Mouse (Mus musculus): ENCODE data around the gene Eftud2. TPM values are rescaled to one million over a fixed set of nuclear protein-coding genes. Genes with fewer than 3 reads are reported as not detected.

Gene Eftud2
- total RNA-seq, 2 experiments from 2014 or later, result 67.6 to 87.0 TPM

DNA sequence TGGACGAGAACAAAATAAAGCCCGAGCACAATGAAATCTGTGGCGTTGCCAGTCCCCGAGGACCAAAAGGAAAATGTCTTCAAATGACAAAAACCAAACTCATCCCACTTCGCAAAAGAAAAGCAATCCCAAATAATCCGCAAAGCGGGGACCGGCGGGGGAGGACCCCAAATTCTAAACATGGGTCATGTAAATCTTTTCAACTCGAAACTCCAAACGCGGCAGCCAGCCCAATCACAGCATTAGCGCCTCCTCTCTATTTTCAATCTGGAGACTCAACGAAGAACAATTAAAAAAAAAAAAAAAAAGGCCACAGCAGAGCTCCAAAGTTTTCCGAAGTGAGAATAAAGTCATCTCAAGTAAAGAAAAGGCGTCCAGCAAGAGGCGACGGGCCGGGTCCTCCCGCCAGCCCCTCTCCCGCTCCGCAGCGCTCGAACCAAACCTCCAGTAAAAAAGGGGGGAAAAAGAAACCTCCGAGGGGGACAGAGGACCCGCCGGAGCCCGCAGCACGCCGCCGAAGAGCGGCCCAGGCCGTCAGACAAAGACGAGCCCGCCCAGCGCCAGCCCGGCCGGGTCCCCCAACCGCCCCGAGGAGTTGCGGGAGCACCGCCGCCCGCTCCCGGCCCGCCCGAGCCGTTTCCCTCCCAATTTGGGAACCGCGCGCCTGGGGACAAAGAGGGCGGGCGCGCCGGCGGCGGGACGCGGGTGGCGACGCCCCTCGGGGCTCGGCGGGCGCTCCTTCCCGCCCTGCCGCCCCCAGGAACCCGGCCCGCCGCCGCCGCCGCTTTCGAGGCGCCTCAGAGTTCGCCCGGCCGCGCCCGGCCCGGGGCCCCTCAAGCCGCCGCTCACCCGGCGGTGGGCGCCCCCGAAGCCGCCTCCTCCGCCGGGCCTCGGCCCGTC lies 62.4 kb downstream of the Eftud2 start:
- DNase-seq, result peak; percentile 65

DNA sequence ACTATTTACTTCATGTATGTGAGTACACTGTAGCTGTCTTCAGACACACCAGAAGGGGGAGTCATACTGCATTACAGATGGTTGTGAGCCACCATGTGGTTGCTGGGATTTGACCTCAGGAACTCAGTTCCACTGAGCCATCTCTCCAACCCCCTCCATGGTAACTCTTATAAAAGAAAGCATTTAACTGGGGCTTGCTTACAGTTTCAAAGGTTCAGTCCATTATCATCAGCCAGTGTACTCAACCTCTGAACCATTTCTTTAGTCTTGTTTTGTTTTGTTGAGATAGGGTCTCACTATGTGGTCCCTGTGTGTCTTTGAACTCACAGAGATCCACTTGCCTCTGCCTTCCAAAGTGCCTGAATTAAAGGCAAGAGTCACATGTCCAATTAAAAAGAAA lies 65.9 kb downstream of the Eftud2 start:
- DNase-seq, result no peak

DNA sequence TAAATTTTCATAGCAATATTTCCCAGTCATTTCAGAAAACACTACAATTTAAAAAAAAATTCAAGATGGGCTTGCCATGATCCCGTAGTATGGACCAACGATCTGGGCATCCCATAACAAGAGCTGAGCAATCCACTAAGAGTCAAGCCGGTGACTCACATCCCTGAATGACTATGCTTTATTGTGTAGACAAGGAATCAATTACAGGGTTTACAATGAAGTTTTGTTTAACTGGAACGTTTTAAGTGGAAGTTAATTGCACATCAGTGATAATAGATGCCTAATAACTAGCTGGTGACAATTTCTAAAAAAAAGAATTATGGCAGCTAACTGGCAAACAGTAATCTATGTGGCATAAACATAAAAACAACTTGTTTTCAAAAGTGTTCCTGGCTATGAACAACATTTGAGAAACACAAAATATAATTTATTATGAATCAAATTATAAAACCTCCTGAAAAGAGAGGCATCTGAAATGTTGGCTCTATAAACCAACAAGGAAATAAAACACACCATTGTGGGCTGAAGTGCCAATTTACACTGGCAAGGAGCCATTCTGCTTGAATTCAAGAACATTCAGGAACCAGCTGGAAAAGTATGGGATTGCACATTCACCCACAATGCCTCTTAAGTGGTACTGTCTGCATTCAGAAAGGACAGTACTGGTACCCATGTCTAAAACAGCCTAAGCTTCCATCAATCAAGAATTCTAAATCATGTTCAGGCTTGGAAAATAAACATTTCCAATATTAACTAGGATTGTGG lies 69.9 kb downstream of the Eftud2 start:
- DNase-seq, result peak; percentile 28

DNA sequence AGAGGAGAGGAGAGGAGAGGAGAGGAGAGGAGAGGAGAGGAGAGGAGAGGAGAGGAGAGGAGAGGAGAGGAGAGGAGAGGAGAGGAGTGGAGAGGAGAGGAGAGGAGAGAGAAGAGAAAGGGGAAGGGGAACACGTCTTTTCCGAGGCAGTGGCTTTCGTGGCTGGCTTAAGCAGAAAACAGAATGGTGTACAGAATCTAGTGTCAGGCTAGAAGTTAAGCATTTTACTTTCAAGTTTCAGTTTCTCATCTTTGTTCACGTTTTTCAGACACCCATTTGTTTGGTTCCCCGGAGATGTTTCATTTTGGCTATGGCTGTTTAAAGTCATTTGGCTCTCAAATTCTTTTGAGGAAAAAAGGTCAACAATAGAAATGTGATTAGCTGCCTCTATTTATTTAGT lies 72.5 kb downstream of the Eftud2 start:
- DNase-seq, result no peak

DNA sequence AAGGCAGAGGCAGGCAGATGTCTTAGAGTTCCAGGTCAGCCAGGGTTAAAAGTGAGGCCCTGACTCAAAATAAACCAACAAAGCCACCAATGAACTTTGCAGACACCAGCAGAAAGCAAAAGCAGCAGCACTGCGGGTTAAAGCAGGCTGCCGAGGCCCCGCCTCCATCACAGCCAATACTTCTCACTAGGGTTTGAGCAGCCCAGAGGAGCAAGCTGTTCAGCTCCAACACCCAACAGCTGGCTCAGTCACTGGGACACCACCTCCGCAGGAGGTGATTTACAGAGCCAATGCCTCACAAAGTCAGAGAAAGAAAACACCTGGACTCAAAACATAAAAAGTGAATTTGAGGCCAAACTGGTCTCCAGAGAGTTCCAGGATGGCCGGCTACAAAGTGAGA lies 77.3 kb downstream of the Eftud2 start:
- DNase-seq, result no peak

DNA sequence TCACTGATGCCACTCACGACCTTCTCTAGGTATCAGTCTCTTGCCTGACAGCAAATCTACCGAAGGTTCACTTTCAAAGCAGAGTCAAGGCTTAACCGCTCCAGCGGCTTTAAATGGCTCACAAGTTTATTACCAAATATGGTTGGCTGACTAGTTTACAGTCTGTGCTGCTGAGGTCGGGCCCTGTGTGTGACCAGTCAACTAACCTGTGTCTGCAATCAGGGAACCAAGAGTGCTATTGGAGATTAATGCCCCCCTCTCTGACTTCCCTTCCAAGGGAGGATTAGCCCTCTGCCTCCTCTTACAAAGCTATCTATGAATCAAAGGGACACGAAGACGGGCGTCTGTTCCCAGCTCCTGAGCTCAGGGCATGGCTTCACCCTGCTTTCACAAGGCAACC lies 86.6 kb downstream of the Eftud2 start:
- DNase-seq, result no peak

DNA sequence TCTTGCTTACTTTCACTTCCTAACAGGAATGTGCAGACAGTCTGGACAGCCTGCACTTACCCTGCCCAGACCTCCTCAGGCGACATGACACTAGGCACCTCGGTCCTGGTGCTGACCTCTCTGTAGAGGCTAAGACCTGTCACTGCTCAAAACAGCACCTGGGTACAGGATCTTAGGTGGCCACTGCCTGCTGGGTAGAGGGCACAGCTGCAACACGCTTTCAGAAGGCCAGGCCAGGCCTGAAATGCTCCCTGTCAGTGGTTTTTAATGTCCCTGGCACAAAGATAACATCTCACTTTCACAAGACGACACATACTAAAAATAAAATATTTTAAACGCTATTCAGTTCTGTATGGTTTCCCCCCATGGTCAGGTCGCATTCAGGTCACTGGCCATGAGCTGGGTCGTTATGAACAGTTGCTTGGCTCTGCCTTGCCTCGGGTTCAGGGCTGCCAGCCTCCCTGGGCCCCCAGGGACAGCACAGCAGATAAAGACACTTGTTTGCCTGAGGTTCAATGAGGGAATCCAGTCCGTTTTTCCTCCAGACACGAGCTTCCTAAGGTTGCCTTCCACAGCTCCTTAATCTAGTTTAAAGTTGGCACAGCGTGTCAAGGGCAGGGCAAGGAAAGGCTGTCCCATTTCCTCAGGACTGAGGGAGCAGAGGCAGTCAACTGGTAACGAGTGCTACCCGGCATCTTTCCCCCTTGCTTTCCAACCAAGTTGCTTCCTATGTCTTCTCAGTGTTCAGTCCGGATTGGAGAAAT lies 88.9 kb downstream of the Eftud2 start:
- DNase-seq, result peak; percentile 36

Other genes with a start within 250 kb of the Eftud2 start
- gene Meioc, start 217.3 kb downstream of the Eftud2 start, total RNA-seq (2021), result not detected
- gene Ccdc43, start 183.2 kb downstream of the Eftud2 start, total RNA-seq (2021), result 10 to 100 TPM; 20.7 to 23.6 TPM
- 10 to 100 TPM; 18.6 to 45.3 TPM for gene Adam11, start 119.5 kb downstream of the Eftud2 start, total RNA-seq (2021)
- gene Gjc1, start 61.3 kb downstream of the Eftud2 start, total RNA-seq (2021), result 10 to 100 TPM; 24.4 to 27.6 TPM
- gene Higd1b, start 45.1 kb downstream of the Eftud2 start, total RNA-seq (2021), result 1 to 10 TPM; 2.3 to 3.3 TPM
- under 1 TPM; 0.21 to 0.27 TPM for gene Ccdc103, start 219 bp upstream of the Eftud2 start, total RNA-seq (2021)
- gene Fam187a, start 4.2 kb upstream of the Eftud2 start, total RNA-seq (2021), result not detected
- under 1 TPM; 0.90 to 0.91 TPM for gene Gfap, start 19.9 kb upstream of the Eftud2 start, total RNA-seq (2021)
- 10 to 100 TPM in 1 of 2 experiments, 1 to 10 TPM in 1; 6.9 to 10.4 TPM for gene Kif18b, start 44.1 kb upstream of the Eftud2 start, total RNA-seq (2021)
- 10 to 100 TPM; 31.9 to 34.6 TPM for gene C1ql1, start 65.7 kb upstream of the Eftud2 start, total RNA-seq (2021)
- 10 to 100 TPM; 81.8 to 85.9 TPM for gene Nmt1, start 147.2 kb upstream of the Eftud2 start, total RNA-seq (2021)
- 10 to 100 TPM; 65.6 to 74.8 TPM for gene Dcakd, start 147.3 kb upstream of the Eftud2 start, total RNA-seq (2021)
- gene Plcd3, start 220.7 kb upstream of the Eftud2 start, total RNA-seq (2021), result 10 to 100 TPM in 1 of 2 experiments, 1 to 10 TPM in 1; 8.7 to 11.0 TPM
- gene Acbd4, start 220.7 kb upstream of the Eftud2 start, total RNA-seq (2021), result 10 to 100 TPM; 81.0 to 94.7 TPM
- gene Hexim1, start 235.2 kb upstream of the Eftud2 start, total RNA-seq (2021), result 10 to 100 TPM; 49.6 to 50.1 TPM